Mouse (Mus musculus) limb, embryonic 10.5 days (tissue): Measurements from ENCODE around the gene Alg14. TPM values are rescaled to one million over a fixed set of nuclear protein-coding genes. Genes with fewer than 3 reads are reported as not detected.

Source experiments
- DNase-seq: peaks from one replicate; pipeline ENCODE4 v3.0.0-alpha.2; 2017; ENCODE audit warnings: low spot score
- H3K27ac ChIP-seq: fragments of 300-500 bp; sonication (generic); 2 replicates; pipeline ENCODE4 v1.5.1; 2016; ENCODE audit warnings: mild to moderate bottlenecking
- H3K27me3 ChIP-seq: fragments of 300-500 bp; sonication (generic); 2 replicates; pipeline ENCODE4 v1.6.1; 2016; ENCODE audit warnings: low read depth, mild to moderate bottlenecking; ENCODE audit not compliant: poor library complexity, severe bottlenecking
- H3K36me3 ChIP-seq: fragments of 300-500 bp; sonication (generic); 2 replicates; pipeline ENCODE4 v1.6.1; 2016; ENCODE audit warnings: mild to moderate bottlenecking, moderate library complexity
- H3K4me1 ChIP-seq: fragments of 300-500 bp; sonication (generic); 2 replicates; pipeline ENCODE4 v1.6.1; 2016
- H3K4me3 ChIP-seq: fragments of 300-500 bp; sonication (generic); 2 replicates; pipeline ENCODE4 v1.5.1; 2016; ENCODE audit warnings: mild to moderate bottlenecking, moderate library complexity
- H3K9me3 ChIP-seq: fragments of 300-500 bp; sonication (generic); replicated peaks from 2 replicates; pipeline ENCODE4 v1.6.1; 2016; ENCODE audit warnings: mild to moderate bottlenecking
- WGBS: fragments of 180-500 bp; shearing (Covaris S2); methylation state at CpG from one replicate; pipeline ENCODE4 v1.1.7; 2016; 5-methylcytosine and 5-hydroxymethylcytosine counted together
- polyA plus RNA-seq: library from polyadenylated mRNA; unstranded; fragments of >200 nt; fragmentation: Nextera tagmentation; extraction: Ambion mirVana; gene quantifications from 2 replicates; pipeline ENCODE4 v1.2.1, GENCODE M21; 2016

Gene Alg14
- polyA plus RNA-seq, 1 experiment from 2014 or later = 35.0 TPM

DNA sequence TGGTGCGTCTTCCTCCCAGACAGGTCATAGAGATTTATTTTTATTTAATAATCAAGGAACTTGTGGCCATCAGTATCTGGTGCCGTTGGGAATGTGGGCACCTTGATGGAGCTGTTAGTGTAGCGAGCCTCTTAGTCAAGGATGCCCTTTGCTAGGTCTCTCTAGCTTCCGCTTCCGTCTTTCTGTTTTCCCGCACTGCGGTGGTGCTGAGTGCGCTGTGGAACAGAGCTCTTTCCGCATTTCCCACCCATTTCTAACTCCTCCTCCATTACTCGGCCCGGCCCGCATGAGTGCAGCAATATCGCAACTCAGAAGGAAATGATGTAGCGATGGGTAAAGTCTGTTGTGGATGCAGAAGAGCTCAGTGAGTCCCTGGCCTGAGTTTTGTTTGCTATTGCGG lies 31.8 kb downstream of the Alg14 start:
- Histone ChIP-seq H3K9me3 (no peaks in the 10 kb centered on the region), H3K27me3 (no peaks in the 10 kb centered on the region), H3K27ac (no peak overlapping the region), H3K4me3 (no peak overlapping the region), H3K4me1 (no peaks in the 10 kb centered on the region), H3K36me3 (peaks cover 20% of the 10 kb centered on the region)
- DNase-seq = peak; percentile 25
- WGBS = 94% methylated on average over 15 of the region's 15 CpGs

DNA sequence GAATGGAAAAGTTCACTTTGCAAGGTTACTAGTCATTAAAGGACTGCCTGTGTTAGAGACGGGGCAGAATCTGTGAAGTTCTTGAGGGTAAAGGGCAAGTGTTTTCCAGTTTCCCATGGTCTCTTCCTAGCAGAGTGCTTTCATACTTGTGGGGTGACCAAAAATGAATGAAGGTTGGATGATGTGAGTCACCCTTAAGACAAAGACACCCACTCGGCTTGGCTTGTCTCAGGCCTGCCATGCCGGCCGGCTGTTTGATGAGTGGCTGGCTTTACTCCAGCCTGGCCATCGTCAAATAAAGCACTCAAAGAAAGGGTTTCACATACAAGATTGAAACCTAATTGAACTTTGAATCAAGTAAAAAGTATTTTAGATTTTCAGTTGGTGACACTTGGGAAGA lies 35.8 kb downstream of the Alg14 start:
- Histone ChIP-seq H3K9me3 (no peaks in the 10 kb centered on the region), H3K4me1 (no peaks in the 10 kb centered on the region), H3K4me3 (no peak overlapping the region), H3K27me3 (no peaks in the 10 kb centered on the region), H3K36me3 (peaks cover 11% of the 10 kb centered on the region), H3K27ac (no peak overlapping the region)
- 88% methylated on average over 5 of the region's 5 CpGs for WGBS
- DNase-seq = no peak

DNA sequence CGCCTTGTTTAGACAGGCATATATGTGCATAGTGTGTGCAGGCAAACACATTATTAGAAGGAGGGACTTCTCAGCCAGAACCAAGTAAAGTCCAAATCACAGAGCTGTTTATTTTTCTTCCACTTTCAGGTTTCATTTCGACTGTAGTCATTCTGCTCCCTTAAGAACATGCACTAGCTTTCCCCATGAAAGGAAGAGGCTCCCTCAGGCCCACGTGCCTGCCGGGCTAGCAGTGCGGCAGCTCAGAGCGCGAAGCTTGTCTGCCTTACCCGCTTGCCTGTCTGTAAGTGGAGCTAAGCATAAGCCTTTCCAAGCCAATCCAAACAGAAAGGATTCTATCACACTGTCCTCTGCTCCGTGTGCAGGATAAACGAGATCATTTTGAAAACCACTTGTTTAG lies 38.1 kb downstream of the Alg14 start:
- H3K27ac ChIP-seq = no peak overlapping the region
- WGBS = 94% methylated on average over 10 of the region's 10 CpGs

DNA sequence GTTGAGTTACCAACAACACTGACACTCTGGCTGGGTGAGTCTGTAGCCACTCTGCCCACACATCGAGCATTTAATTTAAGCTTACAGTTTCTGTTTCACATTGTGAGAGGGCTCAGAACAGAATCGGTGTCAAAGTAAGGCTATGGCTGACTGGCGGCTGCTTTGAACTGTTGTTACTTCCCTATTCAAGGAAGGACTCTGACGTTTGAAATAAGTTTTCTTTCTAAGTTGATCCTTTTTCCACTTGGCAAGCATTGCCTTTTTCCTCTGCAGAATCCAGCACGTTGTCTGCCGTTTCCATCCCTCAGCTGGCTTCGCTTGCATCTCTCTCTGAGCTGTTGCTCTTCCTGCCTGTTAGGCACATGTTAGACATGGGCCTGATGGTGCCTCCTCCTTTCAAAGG lies 38.7 kb downstream of the Alg14 start:
- Histone ChIP-seq H3K27ac (no peak overlapping the region), H3K9me3 (no peaks in the 10 kb centered on the region), H3K36me3 (no peaks in the 10 kb centered on the region; the same call in 1 of the 2 replicates), H3K4me3 (no peak overlapping the region), H3K27me3 (no peaks in the 10 kb centered on the region), H3K4me1 (no peaks in the 10 kb centered on the region)
- no peak for DNase-seq
- 92% methylated on average over 7 of the region's 7 CpGs for WGBS

More for the DNA sequence above, 38.1 kb downstream of the Alg14 start:
- Histone ChIP-seq H3K4me1 (no peaks in the 10 kb centered on the region), H3K27me3 (no peaks in the 10 kb centered on the region), H3K36me3 (no peaks in the 10 kb centered on the region; the same call in 1 of the 2 replicates), H3K9me3 (no peaks in the 10 kb centered on the region), H3K4me3 (no peak overlapping the region)
- no peak for DNase-seq

DNA sequence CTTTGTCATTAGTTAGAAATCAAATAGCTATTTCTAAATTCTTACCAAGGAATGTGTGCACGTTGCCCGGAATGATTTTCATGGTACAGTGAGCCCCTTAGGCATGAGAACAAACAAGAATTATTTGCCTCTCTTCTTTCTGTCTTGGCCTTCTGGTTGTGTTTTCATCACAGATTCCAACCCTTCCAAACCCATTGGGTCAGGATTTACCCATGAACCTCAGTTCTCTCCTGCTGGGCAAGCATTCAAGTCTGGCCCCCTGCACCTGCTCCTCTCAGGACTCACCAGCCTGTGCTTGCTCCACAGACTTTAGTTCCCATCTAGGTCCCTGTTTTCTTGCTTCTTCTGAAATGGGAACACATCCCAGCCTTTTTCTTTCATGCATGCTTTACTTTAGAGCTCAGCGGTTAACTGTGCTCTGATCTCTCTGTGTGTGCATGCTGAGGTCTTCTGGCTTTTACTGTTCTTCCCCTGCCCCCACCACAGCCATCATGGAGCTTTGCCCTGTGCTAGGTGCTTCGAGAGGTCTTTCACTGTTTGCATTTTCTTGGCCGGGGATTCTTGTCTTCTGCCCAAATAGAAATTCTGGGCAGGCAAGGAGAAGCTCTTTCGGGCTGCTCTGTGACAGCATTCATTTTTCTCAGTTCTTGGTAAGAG lies 44.8 kb downstream of the Alg14 start:
- H3K27ac ChIP-seq = no peak overlapping the region
- peaks cover 10% of the 10 kb centered on the region; the same call in 1 of the 2 replicates for H3K4me1 ChIP-seq
- no peak overlapping the region for H3K4me3 ChIP-seq
- H3K9me3 ChIP-seq = no peaks in the 10 kb centered on the region
- H3K36me3 ChIP-seq = no peaks in the 10 kb centered on the region; the same call in 1 of the 2 replicates
- no peaks in the 10 kb centered on the region for H3K27me3 ChIP-seq
- no peak for DNase-seq
- WGBS = 94% methylated on average over 6 of the region's 6 CpGs

DNA sequence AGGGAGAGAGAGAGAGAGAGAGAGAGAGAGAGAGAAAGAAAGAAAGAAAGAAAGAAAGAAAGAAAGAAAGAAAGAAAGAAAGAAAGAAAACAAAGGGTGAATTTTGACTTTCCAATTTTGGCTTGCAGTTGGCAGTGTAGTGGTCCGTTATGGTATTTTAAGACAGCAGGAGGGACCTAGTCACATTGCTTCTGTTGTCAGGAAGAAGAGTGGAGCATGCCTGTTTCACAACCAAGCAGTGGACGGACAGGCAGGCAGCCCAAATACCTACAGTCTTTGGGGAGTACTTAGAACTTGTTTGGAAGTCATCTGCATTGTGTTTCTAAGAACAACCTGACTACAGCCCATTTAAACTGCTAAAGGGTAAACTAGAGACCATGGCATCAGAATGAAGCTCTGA lies 47.1 kb downstream of the Alg14 start:
- H3K9me3 ChIP-seq = no peaks in the 10 kb centered on the region
- no peaks in the 10 kb centered on the region for H3K27me3 ChIP-seq
- DNase-seq = no peak
- H3K4me3 ChIP-seq = no peak overlapping the region
- no peak overlapping the region for H3K27ac ChIP-seq
- 62% methylated on average over 2 of the region's 2 CpGs for WGBS
- peaks cover 13% of the 10 kb centered on the region; the same call in 1 of the 2 replicates for H3K4me1 ChIP-seq
- H3K36me3 ChIP-seq = no peaks in the 10 kb centered on the region

GRCm38 (mm10) chr3:121340321-121340761 lies 48.8 kb downstream of the Alg14 start:
- peaks cover 30% of the 10 kb centered on the region for H3K4me1 ChIP-seq
- H3K4me3 ChIP-seq = no peak overlapping the region
- H3K36me3 ChIP-seq = no peaks in the 10 kb centered on the region
- H3K27me3 ChIP-seq = no peaks in the 10 kb centered on the region
- no peak for DNase-seq
- H3K27ac ChIP-seq = no peak overlapping the region
- H3K9me3 ChIP-seq = no peaks in the 10 kb centered on the region
- 71% methylated on average over 7 of the region's 7 CpGs for WGBS

DNA sequence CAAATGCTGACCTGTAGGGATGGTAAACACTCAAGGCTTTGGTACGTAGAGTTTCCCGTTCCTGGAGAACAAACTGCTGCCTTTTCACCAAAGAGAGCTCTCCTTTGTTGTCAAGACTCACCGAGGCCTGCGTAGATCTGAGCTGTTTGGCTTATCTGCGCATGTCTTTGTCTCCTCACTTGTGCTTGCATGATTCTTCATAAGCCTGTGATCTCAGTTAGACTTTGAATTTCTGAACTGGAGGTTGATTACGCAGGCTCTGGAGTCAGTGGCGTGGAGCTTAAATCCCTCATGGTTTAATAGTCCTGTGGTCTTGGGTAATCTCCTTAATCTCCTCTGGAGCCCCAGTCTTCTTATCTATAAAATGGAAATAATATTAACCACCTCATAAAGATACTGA lies 51.7 kb downstream of the Alg14 start:
- WGBS = 89% methylated on average over 7 of the region's 7 CpGs
- H3K36me3 ChIP-seq = no peaks in the 10 kb centered on the region
- H3K27ac ChIP-seq = no peak overlapping the region
- no peaks in the 10 kb centered on the region for H3K27me3 ChIP-seq
- H3K9me3 ChIP-seq = no peaks in the 10 kb centered on the region
- no peak overlapping the region for H3K4me3 ChIP-seq
- no peak for DNase-seq
- H3K4me1 ChIP-seq = peaks cover 31% of the 10 kb centered on the region

- 43% methylated on average over 8 of the region's 8 CpGs for WGBS
- Histone ChIP-seq H3K4me3 (no peak overlapping the region), H3K36me3 (no peaks in the 10 kb centered on the region), H3K27ac (peak overlapping the region; percentile 48), H3K4me1 (peaks cover 29% of the 10 kb centered on the region), H3K9me3 (no peaks in the 10 kb centered on the region; the same call in 1 of the 2 replicates), H3K27me3 (no peaks in the 10 kb centered on the region)
- no peak for DNase-seq
These were observed 52.7 kb downstream of the Alg14 start for GRCm38 (mm10) chr3:121344056-121344945.

- 40% methylated on average over 11 of the region's 11 CpGs for WGBS
- H3K4me1 ChIP-seq = peaks cover 36% of the 10 kb centered on the region
- no peak for DNase-seq
- H3K27me3 ChIP-seq = no peaks in the 10 kb centered on the region
- no peaks in the 10 kb centered on the region for H3K36me3 ChIP-seq
- H3K4me3 ChIP-seq = no peak overlapping the region
- no peaks in the 10 kb centered on the region; the same call in 1 of the 2 replicates for H3K9me3 ChIP-seq
- H3K27ac ChIP-seq = peak overlapping the region; percentile 63
These were observed 53.5 kb downstream of the Alg14 start for GRCm38 (mm10) chr3:121344951-121345642.

DNA sequence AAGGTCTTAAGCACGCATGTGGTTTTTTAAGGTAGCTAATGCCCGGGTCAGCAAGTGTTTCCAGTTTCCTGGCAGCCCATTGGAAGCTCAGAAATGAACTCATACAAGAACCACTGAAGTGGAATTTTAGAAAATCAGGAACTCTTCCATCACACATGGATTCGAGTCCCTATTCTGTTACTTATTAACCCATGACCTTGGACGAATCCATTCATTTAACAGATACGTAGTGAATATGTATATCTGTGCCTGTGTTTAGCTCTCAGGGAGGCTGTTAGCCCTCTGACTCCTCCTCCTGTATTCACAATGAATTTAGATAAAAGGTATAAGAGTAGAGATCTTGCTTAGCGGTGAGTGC lies 54.0 kb downstream of the Alg14 start:
- no peaks in the 10 kb centered on the region; the same call in 1 of the 2 replicates for H3K9me3 ChIP-seq
- peak overlapping the region; percentile 63 for H3K27ac ChIP-seq
- peaks cover 33% of the 10 kb centered on the region for H3K4me1 ChIP-seq
- H3K36me3 ChIP-seq = no peaks in the 10 kb centered on the region
- 51% methylated on average over 6 of the region's 6 CpGs for WGBS
- H3K27me3 ChIP-seq = no peaks in the 10 kb centered on the region
- H3K4me3 ChIP-seq = no peak overlapping the region
- no peak for DNase-seq

GRCm38 (mm10) chr3:121346507-121347267 lies 55.1 kb downstream of the Alg14 start:
- H3K36me3 ChIP-seq = no peaks in the 10 kb centered on the region
- H3K9me3 ChIP-seq = no peaks in the 10 kb centered on the region; the same call in 1 of the 2 replicates
- WGBS = 96% methylated on average over 12 of the region's 12 CpGs
- no peak for DNase-seq
- no peak overlapping the region for H3K27ac ChIP-seq
- no peaks in the 10 kb centered on the region for H3K27me3 ChIP-seq
- no peak overlapping the region for H3K4me3 ChIP-seq
- H3K4me1 ChIP-seq = peaks cover 33% of the 10 kb centered on the region
